Mouse (Mus musculus) liver, adult (tissue): ENCODE data around the gene Cds2.

Source experiments
- GATA4 ChIP-seq: IDR thresholded peaks from 2 replicates; pipeline ENCODE4 v1.6.1; 2014; ENCODE audit warnings: mild to moderate bottlenecking, low read length; ENCODE audit not compliant: insufficient replicate concordance

Cds2 gene

DNA sequence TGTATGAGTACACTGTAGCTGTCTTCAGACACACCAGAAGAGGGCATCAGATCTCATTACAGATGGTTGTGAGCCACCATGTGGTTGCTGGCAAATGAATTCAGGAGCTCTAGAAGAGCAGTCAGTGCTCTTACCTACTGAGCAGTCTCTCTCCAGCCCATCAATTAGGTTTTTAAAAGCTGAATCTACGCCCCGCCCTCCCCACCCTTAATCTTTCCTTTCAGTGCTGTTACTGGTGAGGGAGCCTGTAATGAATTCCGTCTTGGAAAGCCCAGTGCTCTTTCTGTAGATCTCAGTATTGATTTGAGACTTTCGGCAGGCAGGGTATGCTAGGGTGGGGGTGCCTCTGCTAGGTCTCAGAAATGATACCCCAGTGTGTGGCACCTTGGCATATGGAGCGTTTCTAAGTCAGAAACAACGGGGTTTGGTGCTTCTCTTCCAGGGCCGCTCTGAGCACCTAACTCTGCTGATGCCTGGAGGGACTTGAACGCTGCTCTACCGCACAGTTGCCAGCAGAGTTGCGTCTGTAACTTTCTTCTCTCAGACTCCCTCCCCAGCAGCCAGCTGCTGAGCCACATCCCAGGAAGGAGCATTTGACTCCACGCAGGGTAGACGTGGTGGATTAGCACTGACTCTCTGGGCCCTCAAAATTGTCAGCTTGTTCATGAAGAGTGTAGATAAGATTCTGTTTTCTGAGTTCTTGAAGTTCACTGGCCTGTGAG is 19.7 kb downstream of the Cds2 start:
- TF ChIP-seq GATA4, result no peak; the same call in 1 of the 2 replicates

DNA sequence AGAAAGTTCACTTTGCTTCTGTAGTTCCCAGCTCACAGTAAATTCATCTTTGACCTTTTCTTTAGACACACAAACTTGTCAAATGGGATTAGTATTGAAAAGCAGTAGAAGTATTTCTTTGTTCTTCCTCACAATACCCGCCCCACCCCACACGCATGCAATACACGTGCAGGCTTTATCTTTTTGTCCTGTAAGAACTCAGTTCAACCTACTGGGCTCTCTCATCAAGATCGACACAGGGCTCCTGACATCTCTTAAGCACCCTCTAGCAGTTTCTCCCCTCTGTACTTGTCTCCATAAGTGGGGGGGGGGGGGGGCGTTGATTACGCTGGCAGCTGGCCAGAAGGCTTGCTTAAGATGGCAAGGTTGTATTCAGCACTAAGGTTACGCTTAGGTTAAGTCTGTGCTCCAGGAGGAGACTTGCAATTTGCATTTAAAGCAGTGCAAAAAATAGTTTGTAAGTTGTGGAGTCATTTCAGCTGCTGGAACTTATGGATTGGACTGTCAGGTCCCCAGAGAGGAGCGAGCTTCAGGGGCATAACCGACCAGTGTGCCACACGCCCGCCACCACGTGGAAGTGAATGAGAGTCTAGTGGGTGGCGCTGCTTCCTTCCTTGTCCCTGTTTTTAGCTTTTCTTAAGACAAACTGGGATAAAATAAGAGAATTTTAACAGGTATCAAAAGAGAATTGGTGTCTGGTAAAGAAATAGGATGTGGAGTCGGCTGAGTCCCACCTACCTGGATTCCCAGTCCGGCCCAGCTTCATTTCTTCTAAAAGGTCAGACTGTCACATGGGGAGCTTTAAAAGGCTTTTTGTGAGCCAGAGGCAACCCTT is 20.5 kb downstream of the Cds2 start:
- TF ChIP-seq GATA4, result no peak

DNA sequence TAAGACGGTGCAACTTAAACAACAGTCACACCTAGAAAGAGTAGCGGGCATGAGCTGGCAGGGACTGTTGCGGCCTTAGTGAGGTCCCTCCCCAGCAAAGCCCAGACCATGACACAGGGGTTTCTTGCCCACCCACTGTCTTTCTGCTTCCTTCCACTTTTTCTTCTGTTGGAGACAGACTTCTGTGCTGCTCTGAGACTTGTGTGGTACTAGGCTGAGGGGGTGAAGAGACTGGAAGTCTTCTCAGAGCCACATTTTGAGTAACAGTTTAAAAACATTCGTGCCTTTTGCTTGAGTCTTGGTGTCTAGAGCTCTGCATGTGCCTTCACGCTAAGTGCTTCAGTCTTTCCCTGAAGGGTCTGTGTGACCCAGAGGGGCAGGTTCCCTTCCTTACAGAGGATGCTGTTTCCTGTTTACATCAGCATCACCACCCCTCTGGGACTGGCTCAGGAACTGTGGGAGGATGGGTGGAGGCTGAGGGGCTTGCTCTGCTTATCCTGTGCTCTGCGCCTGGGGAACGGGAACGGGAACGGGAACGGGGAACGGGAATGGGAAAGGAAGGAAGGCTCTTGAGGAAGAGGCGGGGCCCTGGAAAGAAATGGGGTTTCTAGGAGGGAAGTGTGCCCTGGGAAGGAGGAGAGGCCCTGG is 21.7 kb downstream of the Cds2 start:
- peak; percentile 84; the same call in 1 of the 2 replicates for TF ChIP-seq GATA4

DNA sequence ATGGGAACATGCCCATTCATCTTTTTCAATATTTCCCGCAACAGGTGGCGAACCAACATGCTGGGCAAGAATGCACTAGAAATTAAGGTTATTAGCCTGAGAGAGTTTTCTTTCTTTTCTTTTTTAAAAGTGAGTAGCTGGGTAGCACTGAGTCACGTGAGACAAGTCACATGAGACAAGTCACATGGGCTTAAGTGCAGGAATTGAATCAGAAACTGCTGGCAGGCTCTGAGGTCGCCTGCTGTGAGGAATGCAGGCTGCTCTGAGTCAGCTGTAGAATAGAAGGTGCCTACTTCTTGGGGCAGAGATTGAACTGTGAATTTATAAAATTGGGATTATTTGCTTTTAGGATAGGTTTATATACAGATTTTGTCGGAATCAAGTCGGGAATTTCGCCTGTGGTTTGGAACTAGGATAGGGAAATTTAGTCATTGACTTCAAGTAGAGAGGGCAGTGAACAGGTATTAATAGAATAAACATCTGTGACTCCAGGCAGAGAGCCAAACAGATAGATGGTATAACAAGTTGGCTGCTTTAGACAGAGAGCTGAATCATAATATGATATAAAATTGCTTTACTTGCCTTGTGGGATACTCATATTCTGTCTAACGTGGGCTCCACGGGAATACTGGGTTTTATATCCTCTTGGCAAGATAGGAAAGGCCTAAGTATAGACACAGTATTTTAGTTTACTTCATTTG is 23.6 kb downstream of the Cds2 start:
- TF ChIP-seq GATA4, result no peak

DNA sequence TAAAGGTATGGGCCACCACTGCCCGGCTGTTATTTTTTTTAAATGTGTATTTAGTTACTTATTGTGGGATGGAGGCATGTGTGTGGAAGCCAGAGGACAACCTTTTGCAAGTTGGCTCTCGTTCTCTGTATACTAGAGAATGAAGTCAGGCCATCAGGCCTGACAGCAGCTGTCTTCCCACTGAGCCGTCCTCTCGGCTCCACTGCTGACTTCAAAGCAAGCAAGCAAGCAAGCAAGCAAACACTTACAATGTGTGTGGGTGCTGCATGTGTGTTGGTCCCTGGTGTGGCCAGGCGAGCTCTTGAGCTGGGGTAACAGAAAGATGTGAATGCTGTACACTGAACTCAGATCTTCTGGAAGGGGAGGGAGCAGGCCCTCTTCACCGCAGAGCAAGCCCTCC is 27.9 kb downstream of the Cds2 start:
- TF ChIP-seq GATA4, result no peak

DNA sequence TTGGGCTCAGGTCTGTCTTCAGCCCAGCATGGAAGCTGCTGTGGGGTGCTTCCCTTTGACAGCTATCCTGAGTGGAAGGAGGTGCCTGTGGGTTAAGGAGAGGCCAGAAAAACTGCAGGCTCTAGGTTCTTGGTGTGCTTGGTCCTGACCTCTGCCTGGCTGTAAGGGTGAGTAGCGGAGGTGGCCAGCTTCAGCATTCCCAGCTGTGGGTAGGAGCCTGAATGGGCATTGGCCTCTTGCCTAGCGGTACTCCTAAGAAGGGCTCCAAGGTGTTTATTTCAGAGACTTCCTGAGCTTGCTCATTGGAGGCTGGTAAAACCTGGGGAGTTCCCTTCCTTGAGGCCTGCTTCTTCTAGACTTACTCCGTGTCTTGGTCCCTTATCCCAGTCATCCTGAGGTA is 28.3 kb downstream of the Cds2 start:
- no peak for TF ChIP-seq GATA4

DNA sequence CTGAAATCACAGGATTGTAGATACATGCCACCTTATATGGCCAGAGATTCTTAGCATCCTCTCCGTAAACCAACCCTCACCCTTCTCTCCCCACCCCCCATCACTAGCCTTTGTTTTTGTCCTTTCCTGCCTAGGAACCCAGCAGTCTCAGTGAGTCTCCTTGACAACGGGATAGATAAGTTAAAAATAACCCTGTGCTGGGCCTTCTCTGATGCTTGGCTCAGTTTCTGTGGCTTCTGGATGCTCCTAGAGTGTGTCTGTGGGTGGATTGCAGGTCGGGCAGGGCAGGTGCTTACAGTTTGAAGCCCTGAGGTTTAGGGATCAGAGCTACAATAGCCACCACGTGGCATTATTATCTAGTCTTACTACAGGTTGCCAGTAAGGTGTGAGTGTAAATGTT is 29.1 kb downstream of the Cds2 start:
- TF ChIP-seq GATA4, result no peak

DNA sequence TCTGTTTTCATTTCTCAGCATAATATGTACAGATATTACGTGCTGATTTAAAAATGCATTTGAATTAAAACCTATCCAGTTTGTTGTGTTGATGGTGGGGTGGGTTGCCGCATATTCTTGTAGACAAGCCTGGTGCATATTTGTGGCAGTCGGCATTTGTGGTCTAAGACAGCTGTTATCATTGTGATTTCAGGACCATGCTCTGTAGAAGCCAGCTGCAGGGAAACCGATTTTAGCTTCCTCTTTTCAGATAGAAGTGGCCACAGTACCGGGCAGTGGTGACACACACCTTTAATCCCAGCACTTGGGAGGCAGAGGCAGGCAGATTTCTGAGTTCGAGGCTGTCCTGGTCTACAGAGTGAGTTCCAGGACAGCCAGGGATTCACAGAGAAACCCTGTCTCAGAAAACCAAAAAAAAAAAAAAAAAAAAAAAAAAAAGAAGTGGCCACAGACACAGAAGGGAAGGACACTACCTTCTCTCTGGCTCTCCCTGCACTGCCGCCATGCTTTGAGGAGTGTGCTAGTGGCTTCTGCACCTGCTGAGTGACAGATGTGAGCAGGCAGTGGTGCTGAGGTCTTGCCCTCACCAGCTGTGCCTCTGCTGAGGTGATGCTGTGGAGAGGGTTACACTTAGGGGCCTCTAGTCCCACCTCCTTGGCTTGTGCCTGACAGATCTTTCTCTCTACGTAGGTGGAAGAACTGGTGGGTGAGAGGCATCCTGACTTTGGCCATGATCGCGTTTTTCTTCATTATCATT is 30.9 kb downstream of the Cds2 start:
- TF ChIP-seq GATA4, result no peak

DNA sequence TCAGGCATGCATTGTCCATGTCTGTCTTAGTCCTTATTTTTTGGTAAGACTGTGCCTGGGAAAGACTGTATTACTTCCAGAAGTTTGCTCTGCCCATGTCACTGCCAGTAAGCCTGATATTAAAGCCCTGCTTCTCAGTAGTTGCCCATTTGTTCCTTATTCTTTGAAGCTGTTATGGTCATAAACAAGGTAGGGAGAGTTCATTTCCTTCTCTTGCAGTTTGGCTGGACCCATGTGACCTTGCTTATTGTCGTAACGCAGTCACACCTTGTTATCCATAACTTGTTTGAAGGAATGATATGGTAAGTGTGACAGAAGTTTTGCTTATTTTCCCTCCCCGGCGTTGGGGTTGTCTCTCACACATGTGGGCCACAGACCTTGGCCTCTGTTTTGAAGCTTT is 35.3 kb downstream of the Cds2 start:
- no peak for TF ChIP-seq GATA4

DNA sequence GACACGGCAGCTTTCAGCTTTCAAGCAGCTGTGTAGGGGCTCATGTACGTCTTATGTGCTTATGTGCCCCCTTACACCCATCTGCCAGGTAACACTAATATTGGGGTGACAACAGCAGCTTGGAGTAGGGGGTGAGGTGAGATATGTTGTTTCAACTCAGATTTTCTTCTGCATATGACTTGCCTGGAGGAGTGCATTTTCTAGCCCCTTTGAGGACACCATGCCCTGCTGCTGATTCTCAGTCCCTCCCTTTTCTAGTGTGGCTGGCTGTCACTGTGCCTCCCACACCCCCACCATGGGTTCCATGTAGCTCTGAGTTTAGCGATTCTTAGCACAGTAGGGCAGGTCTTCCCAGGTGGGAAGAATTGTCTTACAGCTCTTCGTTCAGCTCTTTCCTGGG is 38.5 kb downstream of the Cds2 start:
- no peak for TF ChIP-seq GATA4

DNA sequence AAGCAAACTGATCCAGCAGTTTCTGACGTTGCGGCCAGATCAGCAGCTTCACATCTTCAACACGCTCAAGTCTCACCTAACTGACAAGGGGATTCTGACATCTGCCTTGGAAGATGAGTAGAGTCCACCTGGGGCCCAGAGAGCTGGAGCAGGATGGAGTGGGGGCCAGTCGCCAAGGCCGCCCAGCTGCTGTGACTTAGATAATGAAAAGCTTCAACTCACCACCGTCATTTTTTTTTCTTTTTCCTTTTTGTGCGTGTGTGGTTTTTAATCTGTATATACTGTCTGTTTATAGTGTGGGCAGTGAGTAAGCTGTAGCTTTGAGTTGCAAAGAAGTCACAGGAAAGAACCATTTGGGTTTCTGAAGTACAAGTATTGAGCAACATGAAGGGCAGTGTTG is 42.2 kb downstream of the Cds2 start:
- TF ChIP-seq GATA4, result no peak

DNA sequence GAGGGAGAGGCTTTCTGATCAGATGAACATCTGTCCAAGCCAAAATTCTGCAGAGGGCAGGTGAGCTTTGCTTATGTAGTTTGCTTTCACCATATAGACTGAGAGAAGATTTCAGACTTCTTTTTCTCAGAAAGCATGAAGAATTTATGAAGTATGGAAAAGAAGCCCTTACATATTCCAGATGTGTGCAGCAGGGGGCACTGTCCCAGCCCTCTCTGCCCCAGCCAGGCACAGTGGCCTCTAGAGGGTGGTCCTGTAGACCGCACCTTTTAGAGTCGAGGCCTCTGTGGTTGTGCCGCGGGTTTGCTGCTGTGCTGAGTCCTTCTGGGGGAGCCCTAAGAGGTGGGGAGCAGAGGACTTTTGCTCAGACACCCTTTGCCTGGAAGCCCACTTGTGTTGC is 43.0 kb downstream of the Cds2 start:
- no peak for TF ChIP-seq GATA4

DNA sequence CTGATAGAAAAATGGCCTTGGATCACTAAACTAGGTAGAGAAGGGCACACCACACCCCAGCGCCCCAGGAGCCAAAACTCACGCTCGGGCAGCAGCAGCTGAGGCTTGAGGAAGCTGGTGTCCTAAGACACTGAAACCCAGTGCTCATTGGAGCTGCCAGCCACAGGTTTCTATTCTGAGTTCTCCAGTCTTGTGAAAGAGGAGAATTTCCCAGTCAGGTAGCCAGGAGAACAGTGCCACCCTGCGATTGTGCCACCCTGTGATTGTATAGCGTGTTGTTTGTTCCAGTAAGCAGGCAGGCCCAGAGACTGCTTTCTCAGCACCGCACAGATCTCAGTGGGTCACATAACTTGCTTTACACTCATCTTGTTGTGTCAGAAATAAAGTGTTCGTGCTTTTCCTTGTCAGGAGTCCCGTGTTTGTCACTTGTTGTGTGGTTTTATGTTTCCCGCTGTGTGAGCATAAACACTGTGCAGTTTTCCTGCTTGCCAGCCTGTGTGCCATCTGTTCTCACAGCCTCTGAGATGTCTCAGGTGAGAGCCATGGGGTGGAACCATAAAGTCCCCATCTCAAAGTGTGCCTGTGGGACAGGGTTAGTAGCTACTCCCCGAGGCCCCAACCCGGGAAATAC is 44.4 kb downstream of the Cds2 start:
- no peak for TF ChIP-seq GATA4

DNA sequence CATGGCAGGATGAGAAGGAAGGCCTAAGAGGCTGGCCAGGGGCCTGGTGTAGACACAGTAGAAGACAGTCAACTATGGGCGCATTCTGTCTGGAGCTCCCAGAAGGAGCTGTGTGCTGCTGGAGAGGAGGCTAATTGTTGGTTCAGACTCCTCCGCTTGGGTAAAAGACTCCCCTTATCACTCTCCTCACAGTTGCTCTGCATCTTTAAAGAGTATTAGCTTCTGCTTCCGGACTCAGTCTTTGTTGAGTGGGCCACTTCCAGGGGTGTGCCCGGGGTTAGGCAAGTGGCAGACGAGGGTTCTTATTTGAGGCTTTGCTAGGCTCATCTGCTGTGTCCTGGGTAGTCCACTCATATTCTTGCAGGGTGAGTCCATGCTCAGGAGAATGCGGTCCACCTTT is 45.9 kb downstream of the Cds2 start:
- no peak for TF ChIP-seq GATA4
